Mouse (Mus musculus): Measurements from ENCODE around the gene E130116L18Rik. TPM values are rescaled to one million over a fixed set of nuclear protein-coding genes. Genes with fewer than 3 reads are reported as not detected.

The E130116L18Rik gene
- 1.4 TPM in 1 of 2 replicates, not detected in the other for polyA plus RNA-seq (2015; fragmentation: Nextera tagmentation; extraction: Ambion mirVana)

DNA sequence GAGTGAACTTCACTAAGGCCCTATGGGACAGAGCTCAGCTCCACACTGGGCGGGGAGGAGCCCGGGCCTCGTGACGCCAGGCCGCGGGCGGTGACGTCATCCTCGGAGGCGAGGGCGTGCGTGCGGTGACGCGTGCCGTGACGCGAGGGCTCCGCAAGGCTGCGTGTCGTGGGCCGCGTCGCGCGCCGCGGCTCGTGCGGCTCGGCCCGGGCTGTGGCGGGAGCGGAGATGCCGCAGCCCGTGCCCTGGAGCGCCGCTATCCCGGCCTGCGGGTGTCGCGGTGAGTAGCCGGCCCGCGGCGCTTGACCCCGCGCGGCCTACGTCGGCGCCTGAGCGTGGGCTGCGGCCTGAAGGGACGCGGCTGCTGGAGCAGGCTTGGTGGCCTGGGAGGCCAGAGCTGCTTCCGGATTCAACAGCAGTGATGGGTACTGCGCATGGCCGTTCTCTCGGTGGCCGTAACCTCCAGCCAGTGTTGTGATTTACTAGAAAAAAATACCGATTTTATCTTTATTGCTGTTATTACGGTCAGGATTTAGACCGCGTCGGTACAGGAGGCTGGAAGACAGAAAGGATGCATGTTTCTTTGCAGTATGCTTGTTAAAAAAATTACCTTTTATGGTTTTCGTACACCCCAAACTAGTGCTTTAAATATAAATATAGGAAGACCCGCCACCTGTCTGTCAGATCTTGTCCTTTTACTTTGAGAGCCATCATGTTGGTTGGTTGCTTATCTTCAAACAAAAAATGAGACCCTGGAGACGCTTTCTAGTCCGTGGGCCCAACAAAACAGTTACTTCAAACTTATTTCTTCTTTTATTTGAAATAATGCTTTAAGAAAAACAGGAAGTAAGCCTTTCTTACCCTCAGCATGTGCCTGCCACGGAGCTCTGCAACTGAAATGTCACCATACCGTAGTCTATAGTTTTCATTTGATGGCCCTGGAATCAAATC, at the start of gene E130116L18Rik:
E130116L18Rik (minus strand) TSS at position 402 of the 951 bp plus-strand sequence.
- 2% methylated on average over 63 of the region's 72 CpGs for WGBS
- H3K4me2 ChIP-seq (replicated peaks; ENCODE audit: low read depth, low read length), result peak within 1 kb of the TSS; percentile 61
- no peaks in the 10 kb centered on the region for H3K9me3 ChIP-seq (ENCODE audit: low read length)
- ATAC-seq (peak; percentile 98), DNase-seq (ENCODE audit: low spot score) (peak; percentile 92)
- no peaks in the 10 kb centered on the region for H3K4me1 ChIP-seq (ENCODE audit: insufficient read depth, low read depth, low read length)
- H3K27me3 ChIP-seq (replicated peaks; ENCODE audit: insufficient read depth, low read length), result no peaks in the 10 kb centered on the region
- TF ChIP-seq CTCF (IDR thresholded peaks at IDR 0.05) (0 out of 2 replicates have a peak, but pooled peaks have one; percentile 1), EP300 (IDR thresholded peaks at IDR 0.05) (no peak)
- peak within 1 kb of the TSS; percentile 72 for H3K4me3 ChIP-seq (ENCODE audit: low read depth, low read length)
- H3K27ac ChIP-seq (ENCODE audit: low read length), result peak within 1 kb of the TSS; percentile 85
- peak within 1 kb of the TSS; percentile 77 for H3K9ac ChIP-seq (replicated peaks; ENCODE audit: low read depth)
- H3K36me3 ChIP-seq (ENCODE audit: insufficient read depth, low read length), result no peaks in the 10 kb centered on the region

DNA sequence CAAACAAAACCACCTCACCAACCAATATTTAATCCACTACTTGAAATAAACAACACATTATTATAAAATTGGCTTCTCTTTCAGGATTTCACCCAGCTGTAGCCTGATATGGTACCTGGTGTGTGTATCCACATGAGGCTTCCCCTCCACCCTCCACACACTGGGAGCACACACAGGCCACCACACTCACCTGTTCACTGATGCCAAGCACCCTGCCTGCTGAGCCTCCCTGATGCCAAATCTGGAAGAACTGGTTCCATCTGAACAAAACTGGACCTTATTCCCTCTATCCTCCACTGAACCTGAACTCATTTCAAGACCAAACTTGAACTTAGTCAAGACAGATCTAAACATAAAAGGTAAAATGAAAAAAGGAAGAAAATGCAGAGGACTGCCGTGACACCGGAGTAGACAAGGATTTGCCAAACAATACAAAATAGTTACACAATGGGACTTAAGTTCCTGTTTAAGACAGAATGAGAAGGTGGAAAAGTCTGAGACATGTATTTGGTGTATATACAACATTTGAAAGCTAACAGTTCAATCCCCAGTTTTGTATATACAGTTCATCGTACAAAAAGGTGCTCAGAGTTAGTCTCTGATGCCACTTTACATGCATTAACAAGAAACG, 45.4 kb upstream of the E130116L18Rik start:
- Histone ChIP-seq H3K4me1 (ENCODE audit: insufficient read depth, low read depth, low read length) (no peaks in the 10 kb centered on the region), H3K27ac (ENCODE audit: low read length) (no peak overlapping the region), H3K27me3 (replicated peaks; ENCODE audit: insufficient read depth, low read length) (no peaks in the 10 kb centered on the region), H3K9ac (replicated peaks; ENCODE audit: low read depth) (no peak overlapping the region), H3K4me2 (replicated peaks; ENCODE audit: low read depth, low read length) (no peak overlapping the region), H3K36me3 (ENCODE audit: insufficient read depth, low read length) (peaks cover 12% of the 10 kb centered on the region; the same call in 1 of the 2 replicates), H3K9me3 (ENCODE audit: low read length) (no peaks in the 10 kb centered on the region), H3K4me3 (ENCODE audit: low read depth, low read length) (no peak overlapping the region)
- no peak for DNase-seq (ENCODE audit: low spot score)
- whole genome bisulfite sequencing, result 89% methylated on average over 4 of the region's 4 CpGs
- TF ChIP-seq CTCF (IDR thresholded peaks at IDR 0.05) (no peak), EP300 (IDR thresholded peaks at IDR 0.05) (no peak)
- ATAC-seq, result no peak

DNA sequence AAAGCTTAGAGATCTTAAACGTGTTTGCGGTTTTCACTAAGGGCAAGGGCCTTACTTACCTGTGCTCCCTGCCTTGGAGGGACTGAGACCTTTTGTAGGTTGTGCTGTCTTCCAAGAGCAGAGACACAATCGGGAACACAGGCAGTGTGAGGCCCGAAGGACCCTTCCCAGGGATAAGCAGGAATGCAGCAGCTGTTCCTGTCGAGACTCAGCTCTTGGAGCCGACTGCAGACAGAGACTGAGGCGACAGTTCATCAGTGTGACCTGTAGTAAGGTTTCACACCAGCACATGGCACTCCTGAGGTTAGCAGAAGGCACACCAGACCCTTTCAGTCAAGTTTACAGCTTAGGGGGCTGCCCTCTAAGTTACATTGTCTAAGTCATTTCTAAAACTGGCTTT, 39.3 kb upstream of the E130116L18Rik start:
- 78% methylated on average over 7 of the region's 7 CpGs for WGBS
- no peak overlapping the region for H3K4me3 ChIP-seq (ENCODE audit: low read depth, low read length)
- no peak overlapping the region for H3K4me2 ChIP-seq (replicated peaks; ENCODE audit: low read depth, low read length)
- H3K27me3 ChIP-seq (replicated peaks; ENCODE audit: insufficient read depth, low read length), result no peaks in the 10 kb centered on the region
- H3K9me3 ChIP-seq (ENCODE audit: low read length), result no peaks in the 10 kb centered on the region
- ATAC-seq, result no peak
- peaks cover 12% of the 10 kb centered on the region; the same call in 1 of the 2 replicates for H3K36me3 ChIP-seq (ENCODE audit: insufficient read depth, low read length)
- no peak overlapping the region for H3K9ac ChIP-seq (replicated peaks; ENCODE audit: low read depth)
- no peak overlapping the region for H3K27ac ChIP-seq (ENCODE audit: low read length)
- no peaks in the 10 kb centered on the region for H3K4me1 ChIP-seq (ENCODE audit: insufficient read depth, low read depth, low read length)
- DNase-seq (ENCODE audit: low spot score), result no peak
- TF ChIP-seq CTCF (IDR thresholded peaks at IDR 0.05) (no peak), EP300 (IDR thresholded peaks at IDR 0.05) (no peak)

DNA sequence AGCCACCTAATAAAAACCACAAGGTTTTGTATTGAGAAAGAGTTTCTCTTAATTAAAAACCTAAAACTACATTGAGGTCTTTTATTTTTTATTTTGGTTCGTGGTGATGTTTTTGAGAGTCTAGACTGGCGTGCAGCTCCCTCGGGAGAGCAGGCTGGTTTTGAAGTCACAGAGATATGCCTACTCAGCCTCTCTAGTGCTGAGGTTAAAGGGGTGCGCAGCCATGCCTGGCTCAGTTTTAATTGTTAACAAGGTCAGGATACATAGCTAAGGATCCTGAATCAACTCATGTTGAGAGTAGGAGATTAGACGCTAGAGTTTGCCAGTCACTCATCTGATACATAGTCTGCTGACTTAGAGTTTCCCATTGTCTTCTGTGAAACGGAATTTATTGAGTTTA, 38.5 kb upstream of the E130116L18Rik start:
- no peak for TF ChIP-seq CTCF (IDR thresholded peaks at IDR 0.05)
- no peak for TF ChIP-seq EP300 (IDR thresholded peaks at IDR 0.05)
- no peaks in the 10 kb centered on the region for H3K9me3 ChIP-seq (ENCODE audit: low read length)
- H3K36me3 ChIP-seq (ENCODE audit: insufficient read depth, low read length), result peaks cover 7% of the 10 kb centered on the region; the same call in 1 of the 2 replicates
- H3K27ac ChIP-seq (ENCODE audit: low read length), result no peak overlapping the region
- H3K4me3 ChIP-seq (ENCODE audit: low read depth, low read length), result no peak overlapping the region
- H3K4me1 ChIP-seq (ENCODE audit: insufficient read depth, low read depth, low read length), result no peaks in the 10 kb centered on the region
- 82% methylated on average over 6 of the region's 6 CpGs for whole genome bisulfite sequencing
- H3K4me2 ChIP-seq (replicated peaks; ENCODE audit: low read depth, low read length), result no peak overlapping the region
- ATAC-seq, result no peak
- H3K9ac ChIP-seq (replicated peaks; ENCODE audit: low read depth), result no peak overlapping the region
- DNase-seq (ENCODE audit: low spot score), result no peak
- H3K27me3 ChIP-seq (replicated peaks; ENCODE audit: insufficient read depth, low read length), result no peaks in the 10 kb centered on the region

DNA sequence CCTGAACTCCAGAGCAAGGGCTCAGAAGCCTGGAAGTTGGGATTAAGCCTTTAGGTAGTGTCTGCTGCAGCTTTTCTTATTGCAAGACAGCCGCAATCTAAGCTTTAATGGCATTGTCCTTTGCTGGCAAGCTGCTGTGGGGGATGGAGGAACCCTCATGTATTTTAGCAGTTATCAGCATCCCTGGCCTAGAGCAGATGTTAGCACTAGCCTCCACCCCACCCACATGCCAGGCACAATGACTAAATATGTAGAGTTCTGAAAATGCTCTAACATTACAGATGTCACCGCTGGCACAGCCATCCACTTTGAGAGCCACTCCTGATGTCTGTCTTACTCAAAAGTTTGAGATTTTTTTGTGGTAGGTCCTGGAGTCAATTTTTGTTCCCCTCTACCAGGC, 33.7 kb upstream of the E130116L18Rik start:
- no peak overlapping the region for H3K27ac ChIP-seq (ENCODE audit: low read length)
- TF ChIP-seq CTCF (IDR thresholded peaks at IDR 0.05), result no peak
- TF ChIP-seq EP300 (IDR thresholded peaks at IDR 0.05), result no peak
- peaks cover 5% of the 10 kb centered on the region; the same call in 1 of the 2 replicates for H3K4me1 ChIP-seq (ENCODE audit: insufficient read depth, low read depth, low read length)
- ATAC-seq (no peak), DNase-seq (ENCODE audit: low spot score) (no peak)
- no peak overlapping the region for H3K4me3 ChIP-seq (ENCODE audit: low read depth, low read length)
- no peaks in the 10 kb centered on the region for H3K27me3 ChIP-seq (replicated peaks; ENCODE audit: insufficient read depth, low read length)
- peaks cover 20% of the 10 kb centered on the region for H3K36me3 ChIP-seq (ENCODE audit: insufficient read depth, low read length)
- no peak overlapping the region for H3K9ac ChIP-seq (replicated peaks; ENCODE audit: low read depth)
- H3K4me2 ChIP-seq (replicated peaks; ENCODE audit: low read depth, low read length), result no peak overlapping the region
- WGBS, result 89% methylated on average over 2 of the region's 2 CpGs
- H3K9me3 ChIP-seq (ENCODE audit: low read length), result no peaks in the 10 kb centered on the region

DNA sequence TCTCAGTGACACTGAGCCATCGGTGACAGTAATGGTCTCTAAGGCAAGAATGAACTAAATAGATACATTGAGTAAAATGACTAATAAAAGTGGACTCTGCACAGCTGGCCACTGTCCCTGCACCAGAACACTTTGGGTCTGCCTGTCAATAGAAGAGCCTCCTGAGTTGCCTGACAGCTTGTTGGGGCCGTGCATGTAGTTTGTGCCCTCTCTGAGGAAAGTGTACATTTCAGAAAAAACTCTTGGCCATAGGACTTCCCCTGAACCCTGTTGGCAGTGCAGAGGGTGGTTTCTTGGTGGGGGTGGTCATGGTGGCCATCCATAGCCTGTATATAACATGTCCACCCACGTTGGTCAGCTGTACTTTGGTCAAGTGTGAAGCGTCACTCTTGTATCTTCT, 31.5 kb upstream of the E130116L18Rik start:
- Histone ChIP-seq H3K27ac (ENCODE audit: low read length) (no peak overlapping the region), H3K9me3 (ENCODE audit: low read length) (no peaks in the 10 kb centered on the region), H3K9ac (replicated peaks; ENCODE audit: low read depth) (no peak overlapping the region), H3K4me2 (replicated peaks; ENCODE audit: low read depth, low read length) (no peak overlapping the region), H3K4me3 (ENCODE audit: low read depth, low read length) (no peak overlapping the region), H3K36me3 (ENCODE audit: insufficient read depth, low read length) (peaks cover 27% of the 10 kb centered on the region), H3K27me3 (replicated peaks; ENCODE audit: insufficient read depth, low read length) (no peaks in the 10 kb centered on the region), H3K4me1 (ENCODE audit: insufficient read depth, low read depth, low read length) (peaks cover 5% of the 10 kb centered on the region; the same call in 1 of the 2 replicates)
- DNase-seq (ENCODE audit: low spot score), result no peak
- no peak for ATAC-seq
- TF ChIP-seq EP300 (IDR thresholded peaks at IDR 0.05) (no peak), CTCF (IDR thresholded peaks at IDR 0.05) (no peak)
- WGBS, result 91% methylated on average over 4 of the region's 4 CpGs

Measured in lung, postnatal 0 days (tissue).